Mouse (Mus musculus): Measurements from ENCODE around the gene Ogdh.

GRCm38 (mm10) chr11:6252248-6252647 is 39.2 kb upstream of the Ogdh start:
- no peak for TF ChIP-seq TAL1 (conservative IDR thresholded peaks at IDR 0.05; ENCODE audit: low read depth, low read length)
- no peak for TF ChIP-seq CTCF (IDR thresholded peaks at IDR 0.05; ENCODE audit: low read depth, low read length)
- no peak for TF ChIP-seq GATA1 (IDR thresholded peaks at IDR 0.05; ENCODE audit: borderline replicate concordance, low read length)
